Mouse (Mus musculus) megakaryocyte, embryonic 14.5 days (primary cell): ENCODE results near the gene Nwd1. TPM values are rescaled to one million over a fixed set of nuclear protein-coding genes. Genes with fewer than 3 reads are reported as not detected.

ENCODE experiments used
- H3K27me3 ChIP-seq: replicated peaks from 2 replicates; pipeline ENCODE3; 2012; ENCODE audit warnings: inconsistent platforms
- H3K36me3 ChIP-seq: replicated peaks from 2 replicates; pipeline ENCODE3; 2012; ENCODE audit warnings: low read length, inconsistent platforms, mixed read lengths
- H3K4me1 ChIP-seq: 2 replicates; pipeline ENCODE4 v1.6.1; 2012; ENCODE audit warnings: inconsistent platforms
- H3K4me3 ChIP-seq: replicated peaks from 2 replicates; pipeline ENCODE3; 2012; ENCODE audit warnings: moderate library complexity, mild to moderate bottlenecking, inconsistent platforms
- H3K9me3 ChIP-seq: 2 replicates; pipeline ENCODE4 v1.6.1; 2012; ENCODE audit warnings: inconsistent platforms
- FLI1 ChIP-seq: IDR thresholded peaks from 2 replicates; pipeline ENCODE4 v1.6.1; 2012; ENCODE audit warnings: low read length, inconsistent platforms, mixed read lengths
- GATA1 ChIP-seq: IDR thresholded peaks from 3 replicates; pipeline ENCODE4 v1.6.1; 2012; ENCODE audit warnings: mixed read lengths, low read length, inconsistent platforms, borderline replicate concordance
- polyA plus RNA-seq: library from polyadenylated mRNA; stranded (reverse); fragments of >175 nt; gene quantifications from 2 replicates; pipeline ENCODE4 v1.2.3, GENCODE M21; 2012; ENCODE audit warnings: low replicate concordance; ENCODE audit not compliant: insufficient read depth

Nwd1 gene
- polyA plus RNA-seq, 1 experiment: 0.11 TPM

DNA sequence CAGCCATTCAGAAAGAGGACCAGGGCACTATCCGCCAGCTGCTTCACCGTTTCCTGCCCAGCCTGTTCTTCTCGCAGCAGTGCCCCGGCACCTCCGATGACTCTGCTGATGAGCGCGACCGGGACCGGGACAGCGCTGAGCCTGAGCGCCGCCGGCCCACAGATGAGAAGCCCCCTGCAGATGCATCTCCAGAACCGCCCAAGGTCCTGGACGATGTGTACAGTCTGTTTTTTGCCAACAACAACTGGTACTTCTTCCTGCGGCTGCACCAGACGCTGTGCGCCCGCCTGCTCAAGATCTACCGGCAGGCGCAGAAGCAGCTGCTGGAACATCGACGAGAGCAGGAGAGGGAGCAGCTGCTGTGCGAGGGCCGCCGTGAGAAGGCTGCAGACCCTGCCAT is 103.3 kb downstream of the Nwd1 start:
- Histone ChIP-seq H3K9me3 (no peaks in the 10 kb centered on the region), H3K4me3 (no peak overlapping the region), H3K4me1 (peaks cover 60% of the 10 kb centered on the region), H3K36me3 (peaks cover 98% of the 10 kb centered on the region), H3K27me3 (no peaks in the 10 kb centered on the region)
- no peak for TF ChIP-seq GATA1
- TF ChIP-seq FLI1: no peak

DNA sequence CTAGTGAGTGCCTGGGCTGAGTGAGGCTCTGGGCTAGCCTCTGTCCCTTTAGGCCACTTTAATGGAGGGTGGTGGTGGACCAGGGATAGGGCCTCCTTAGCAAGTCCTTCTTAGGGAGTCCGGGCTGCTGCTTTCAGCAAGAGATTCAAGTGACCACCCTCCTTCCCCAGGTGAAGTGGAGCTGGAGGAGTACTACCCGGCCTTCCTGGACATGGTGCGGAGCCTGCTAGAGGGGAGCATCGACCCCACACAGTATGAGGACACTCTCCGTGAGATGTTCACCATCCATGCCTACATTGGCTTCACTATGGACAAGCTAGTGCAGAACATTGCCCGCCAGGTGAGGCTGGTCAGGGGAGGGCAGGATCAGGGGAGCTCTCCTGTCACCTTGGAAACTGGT is 103.8 kb downstream of the Nwd1 start:
- H3K36me3 ChIP-seq: peaks cover 94% of the 10 kb centered on the region
- no peaks in the 10 kb centered on the region for H3K9me3 ChIP-seq
- peak overlapping the region; percentile 29 for H3K4me3 ChIP-seq
- TF ChIP-seq FLI1 (no peak), GATA1 (no peak)
- H3K4me1 ChIP-seq: peaks cover 61% of the 10 kb centered on the region
- H3K27me3 ChIP-seq: no peaks in the 10 kb centered on the region

DNA sequence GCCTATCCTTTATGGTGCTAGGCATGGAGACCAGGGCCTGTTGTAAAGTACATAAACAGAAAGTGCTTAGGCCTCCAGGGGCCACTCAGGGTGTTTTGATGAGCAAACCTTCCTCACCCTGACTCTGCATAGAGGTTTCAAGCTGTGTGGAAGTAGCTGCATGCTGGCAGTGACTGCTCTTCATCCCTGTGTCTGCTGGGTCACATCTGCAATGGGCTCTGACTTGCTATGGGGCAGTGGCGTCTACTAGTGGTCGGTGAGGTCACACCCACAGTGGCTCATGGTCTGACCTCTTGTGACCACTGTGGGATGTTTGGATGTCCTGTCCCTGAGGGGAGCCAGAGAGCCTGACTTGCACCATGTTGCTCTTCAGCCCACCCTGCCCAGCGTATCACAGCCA is 104.6 kb downstream of the Nwd1 start:
- Histone ChIP-seq H3K9me3 (no peaks in the 10 kb centered on the region), H3K27me3 (no peaks in the 10 kb centered on the region), H3K4me1 (peaks cover 65% of the 10 kb centered on the region), H3K4me3 (no peak overlapping the region), H3K36me3 (peaks cover 94% of the 10 kb centered on the region)
- TF ChIP-seq GATA1 (no peak), FLI1 (no peak)

DNA sequence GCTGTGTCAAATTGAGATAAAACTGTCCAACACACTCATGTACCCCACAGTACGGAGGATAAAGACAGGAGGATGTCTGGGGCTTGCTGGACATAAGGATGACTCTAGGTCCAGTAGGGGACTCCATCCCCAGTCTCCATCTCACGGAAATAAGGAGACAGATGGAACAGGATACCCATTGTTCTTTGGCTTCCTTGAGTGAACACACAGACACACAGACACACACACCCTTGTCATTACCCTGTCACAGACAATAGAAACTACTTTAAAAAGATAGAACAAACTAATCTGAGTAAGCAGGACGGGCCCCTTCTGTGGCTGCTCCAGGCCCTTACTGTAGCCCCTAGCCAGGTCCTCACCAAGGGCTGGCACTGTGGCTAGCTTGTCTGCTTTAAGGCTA is 105.8 kb downstream of the Nwd1 start:
- TF ChIP-seq FLI1: no peak
- TF ChIP-seq GATA1: no peak
- Histone ChIP-seq H3K4me1 (peaks cover 74% of the 10 kb centered on the region), H3K36me3 (peaks cover 94% of the 10 kb centered on the region), H3K27me3 (no peaks in the 10 kb centered on the region), H3K4me3 (no peak overlapping the region), H3K9me3 (no peaks in the 10 kb centered on the region)

DNA sequence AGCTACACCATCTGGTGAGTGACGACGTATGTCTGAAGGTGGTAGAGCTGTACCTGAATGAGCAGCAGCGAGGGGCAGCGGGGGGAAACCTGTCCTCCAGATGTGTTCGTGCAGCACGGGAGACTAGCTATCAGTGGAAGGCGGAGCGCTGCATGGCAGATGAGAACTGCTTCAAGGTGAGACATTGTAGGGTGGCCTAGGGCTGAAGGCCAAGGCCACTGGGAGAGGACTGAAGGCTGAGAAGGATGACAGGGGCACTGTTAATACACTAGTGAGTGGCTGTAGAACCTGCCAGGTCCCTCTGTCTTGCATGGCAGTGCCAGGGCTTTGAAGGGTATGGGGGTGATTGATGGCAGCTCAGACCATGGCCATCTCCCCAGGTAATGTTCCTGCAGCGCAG is 106.7 kb downstream of the Nwd1 start:
- no peaks in the 10 kb centered on the region for H3K27me3 ChIP-seq
- H3K9me3 ChIP-seq: no peaks in the 10 kb centered on the region
- peaks cover 94% of the 10 kb centered on the region for H3K36me3 ChIP-seq
- no peak overlapping the region for H3K4me3 ChIP-seq
- peaks cover 83% of the 10 kb centered on the region for H3K4me1 ChIP-seq
- TF ChIP-seq FLI1 (no peak), GATA1 (no peak)

- TF ChIP-seq FLI1 (no peak), GATA1 (no peak)
- Histone ChIP-seq H3K4me1 (peaks cover 89% of the 10 kb centered on the region), H3K36me3 (peaks cover 94% of the 10 kb centered on the region), H3K4me3 (no peak overlapping the region), H3K9me3 (no peaks in the 10 kb centered on the region), H3K27me3 (no peaks in the 10 kb centered on the region)
Measured at GRCm38 (mm10) chr8:72753781-72754180, 107.3 kb downstream of the Nwd1 start.

- Histone ChIP-seq H3K4me3 (no peak overlapping the region), H3K27me3 (no peaks in the 10 kb centered on the region), H3K36me3 (peaks cover 89% of the 10 kb centered on the region), H3K4me1 (peaks cover 94% of the 10 kb centered on the region), H3K9me3 (no peaks in the 10 kb centered on the region)
- TF ChIP-seq GATA1 (no peak), FLI1 (no peak)
Measured at GRCm38 (mm10) chr8:72756031-72756430, 109.5 kb downstream of the Nwd1 start.

DNA sequence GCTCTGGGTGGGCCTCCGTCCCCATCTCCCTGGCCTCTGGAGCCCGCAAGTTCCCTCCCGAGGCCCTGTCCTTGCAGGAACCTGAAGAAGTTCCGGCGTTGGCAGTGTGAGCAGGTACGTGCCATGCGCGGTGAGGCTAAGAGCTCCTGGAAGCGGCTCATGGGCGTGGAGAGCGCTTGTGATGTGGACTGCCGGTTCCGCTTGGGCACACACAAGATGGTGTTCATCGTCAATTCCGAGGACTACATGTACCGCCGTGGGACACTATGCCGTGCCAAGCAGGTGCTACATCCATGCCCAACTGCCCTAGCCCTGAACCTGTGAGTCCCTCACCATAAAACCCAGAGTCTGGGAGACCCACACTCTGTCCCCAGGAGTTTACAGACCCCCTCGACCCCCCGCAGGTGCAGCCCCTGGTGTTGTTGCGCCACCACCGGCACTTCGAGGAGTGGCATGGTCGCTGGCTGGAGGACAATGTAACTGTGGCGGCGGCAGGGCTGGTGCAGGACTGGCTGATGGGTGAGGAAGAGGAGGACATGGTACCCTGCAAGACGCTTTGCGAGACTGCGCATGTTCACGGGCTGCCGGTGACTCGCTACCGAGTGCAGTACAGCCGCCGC is 110.4 kb downstream of the Nwd1 start:
- Histone ChIP-seq H3K27me3 (no peaks in the 10 kb centered on the region), H3K36me3 (peaks cover 81% of the 10 kb centered on the region), H3K4me3 (peak overlapping the region; percentile 42), H3K4me1 (peaks cover 94% of the 10 kb centered on the region), H3K9me3 (no peaks in the 10 kb centered on the region)
- TF ChIP-seq GATA1: no peak
- no peak for TF ChIP-seq FLI1

DNA sequence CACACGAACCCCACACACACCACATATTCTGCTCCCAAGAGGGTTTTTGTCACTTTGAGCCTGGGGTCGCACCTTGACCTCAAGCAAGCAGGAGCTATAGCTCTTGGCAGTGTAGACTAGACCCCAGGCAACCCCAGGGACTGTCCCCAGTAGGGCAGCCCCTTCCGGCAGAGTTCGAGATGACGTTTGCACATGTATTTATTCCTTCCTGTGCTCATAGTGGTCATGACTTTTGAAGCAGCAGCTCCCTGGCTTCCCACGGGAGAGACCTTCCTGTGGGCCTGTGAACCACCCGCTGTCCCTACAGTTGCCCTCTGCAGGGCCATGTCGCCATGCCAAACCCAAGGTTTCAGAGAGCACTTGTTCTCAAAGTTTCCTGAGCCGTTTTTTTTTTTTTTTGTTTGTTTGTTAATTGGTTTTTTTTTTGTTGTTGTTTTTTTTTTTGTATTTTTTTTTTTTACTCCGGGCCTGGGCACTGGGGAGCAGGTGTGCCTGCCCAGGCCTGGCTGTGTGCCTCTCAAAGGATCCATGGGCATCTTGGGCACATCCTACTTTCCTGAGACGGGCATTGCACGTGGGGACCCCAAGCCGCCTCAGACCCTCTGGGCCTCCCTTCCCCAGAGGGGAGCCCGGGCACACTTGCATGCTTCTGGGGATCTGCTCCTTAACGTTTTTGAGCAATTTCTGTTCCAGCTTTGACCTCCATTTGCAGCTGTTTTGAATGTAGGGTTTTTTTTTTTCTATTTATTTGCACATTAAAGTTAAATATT is 111.1 kb downstream of the Nwd1 start:
- TF ChIP-seq FLI1: no peak
- TF ChIP-seq GATA1: no peak
- Histone ChIP-seq H3K27me3 (no peaks in the 10 kb centered on the region), H3K36me3 (peaks cover 79% of the 10 kb centered on the region), H3K9me3 (no peaks in the 10 kb centered on the region), H3K4me1 (peaks cover 94% of the 10 kb centered on the region), H3K4me3 (no peak overlapping the region)

GRCm38 (mm10) chr8:72758310-72758709 is 111.8 kb downstream of the Nwd1 start:
- Histone ChIP-seq H3K36me3 (peaks cover 75% of the 10 kb centered on the region), H3K27me3 (no peaks in the 10 kb centered on the region), H3K4me3 (no peak overlapping the region), H3K9me3 (no peaks in the 10 kb centered on the region), H3K4me1 (peaks cover 94% of the 10 kb centered on the region)
- TF ChIP-seq GATA1 (no peak), FLI1 (no peak)
